Mouse (Mus musculus) ovary, adult 10 weeks (tissue): ENCODE results near the gene Tlx3. TPM values are rescaled to one million over a fixed set of nuclear protein-coding genes. Genes with fewer than 3 reads are reported as not detected.

Experiments used
- polyA plus RNA-seq: library from polyadenylated mRNA; stranded (reverse); fragments of 350-450 nt; fragmentation: Illumina TruSeq; extraction: RNeasy Lipid Tissue Mini Kit (QIAGEN cat#74804); gene quantifications from one replicate; pipeline ENCODE4 v1.2.3, GENCODE M21; 2014

Tlx3 gene
- polyA plus RNA-seq, result not detected

GRCm38 (mm10) chr11:33203383-33204328 is at the start of gene Tlx3:
TSS of gene Tlx3 (minus strand) at chr11:33203589.

GRCm38 (mm10) chr11:33162998-33163506 is 40.3 kb downstream of the Tlx3 start, which contains the start of gene Npm1:
TSS of gene Npm1 (minus strand) at chr11:33163206.

Other genes with a start within 250 kb of the Tlx3 start
- 0.68 TPM for gene Fgf18, start 56.2 kb downstream of the Tlx3 start, polyA plus RNA-seq
- gene Npm1, start 40.4 kb downstream of the Tlx3 start, polyA plus RNA-seq, result 3,957 TPM
- not detected for gene Gm12117, start 73.1 kb upstream of the Tlx3 start, polyA plus RNA-seq